Mouse (Mus musculus): ENCODE measurements at regions not wholly inside any gene's neighbourhood (a gene's known extent, or its start where the extent isn't known, plus 50 kb on each side); places are given as distances from the start of the nearest gene placed in this dataset.
A peak's percentile ranks its signal among the peaks of the same experiment; 100 is the strongest.

DNA sequence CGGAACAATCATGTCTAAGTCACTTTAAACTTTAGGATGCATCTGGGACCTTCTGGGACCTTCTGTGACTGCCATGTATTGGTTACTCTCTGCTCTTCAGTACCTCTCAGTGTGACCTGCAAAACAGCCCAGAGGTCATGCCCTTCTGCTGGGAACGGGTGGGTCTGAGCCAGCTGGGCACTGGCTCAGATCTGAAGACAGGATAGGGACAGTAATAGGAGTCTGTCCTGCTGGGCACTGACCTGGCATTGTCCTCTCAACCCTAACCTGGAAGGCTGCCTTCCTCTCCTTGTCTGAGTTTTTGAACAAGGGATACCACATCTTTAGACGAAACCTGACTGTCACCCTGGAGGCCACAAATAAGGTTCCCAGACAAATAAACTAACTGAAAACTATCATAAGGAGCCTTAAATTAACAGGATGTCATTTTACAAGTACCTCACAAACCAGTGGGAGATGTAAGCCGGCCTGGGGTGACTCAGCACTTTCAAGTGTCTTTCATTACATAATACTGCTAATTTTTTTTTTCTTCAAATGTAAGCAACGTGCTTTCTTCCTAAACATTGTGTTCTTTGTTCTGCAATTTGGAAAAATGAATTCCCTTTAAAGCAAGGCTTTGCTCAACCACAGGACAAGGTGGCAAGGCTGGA, 306.4 kb upstream of the Dio3 start:
- no peak overlapping the region for H3K4me2 ChIP-seq
- H3K27ac ChIP-seq: no peak overlapping the region
- peaks cover 4% of the 10 kb centered on the region; the same call in 1 of the 2 replicates for H3K27me3 ChIP-seq
- ATAC-seq (ENCODE audit: low FRiP score): no peak
- no peak overlapping the region for H3K9ac ChIP-seq
- no peaks in the 10 kb centered on the region for H3K36me3 ChIP-seq (replicated peaks)
- 72% methylated on average over 5 of the region's 5 CpGs for WGBS
- H3K4me3 ChIP-seq (replicated peaks): no peak overlapping the region
- H3K4me1 ChIP-seq: peaks cover 11% of the 10 kb centered on the region; the same call in 1 of the 2 replicates
- H3K9me3 ChIP-seq: no peaks in the 10 kb centered on the region

DNA sequence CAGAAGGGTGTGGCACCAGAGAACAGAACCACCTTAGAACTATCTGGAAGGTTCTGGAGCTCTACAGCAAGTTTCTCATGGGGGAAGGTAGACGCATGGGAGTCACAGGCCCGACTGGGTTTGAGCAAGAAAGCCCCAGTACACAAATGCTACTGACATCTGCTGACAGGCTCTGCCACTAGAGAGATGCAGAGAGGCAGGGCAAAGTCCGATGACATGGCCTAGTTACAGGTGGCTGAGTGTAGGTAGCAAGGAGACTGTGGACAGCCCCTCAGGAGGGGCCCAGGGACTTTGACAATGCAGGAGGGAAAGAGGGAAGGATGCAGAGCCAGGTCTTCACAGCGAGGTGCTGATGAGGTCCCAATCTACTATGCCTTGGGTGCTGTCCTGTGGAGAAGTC, 305.3 kb upstream of the Dio3 start:
- WGBS: 91% methylated on average over 4 of the region's 4 CpGs
- H3K9ac ChIP-seq: no peak overlapping the region

DNA sequence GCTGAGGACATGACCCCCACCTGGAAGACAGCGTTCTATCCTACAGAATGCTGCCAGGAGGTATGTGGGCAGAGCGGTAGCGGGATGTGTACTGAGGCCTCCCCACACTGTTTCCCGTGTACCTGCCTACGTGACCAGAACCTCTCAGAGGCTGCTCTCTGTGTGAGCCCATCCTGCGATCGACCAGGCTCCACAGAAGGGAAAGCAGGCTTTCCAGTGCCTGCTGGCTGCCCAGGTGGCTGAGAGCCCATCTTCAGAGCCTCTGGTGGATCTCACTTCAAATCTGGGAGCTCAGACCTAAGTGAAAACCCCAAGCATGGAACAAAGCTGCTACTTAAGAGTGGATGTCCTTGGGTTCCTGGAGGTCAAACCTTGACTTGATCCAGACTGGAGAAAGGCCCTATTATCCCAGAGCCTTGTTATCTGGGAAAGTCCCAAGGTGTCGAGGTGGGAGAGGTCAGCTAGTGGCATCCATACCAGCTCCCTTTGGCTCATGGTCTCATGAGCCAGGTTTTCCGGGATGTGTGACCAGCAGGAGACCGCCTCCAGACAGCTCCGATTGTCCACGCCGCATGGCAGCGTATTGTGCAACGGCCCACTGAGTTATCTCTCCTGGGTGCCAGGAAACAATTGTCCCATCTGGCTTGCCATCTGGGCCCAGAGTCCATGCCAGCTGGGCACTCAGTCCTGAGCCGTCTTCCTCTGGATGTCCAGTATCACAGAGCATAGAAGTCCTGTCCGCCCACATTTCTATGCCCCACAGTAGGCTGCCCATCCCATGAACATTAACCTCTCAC, 303.5 kb upstream of the Dio3 start:
- H3K9ac ChIP-seq: no peak overlapping the region
- H3K4me2 ChIP-seq: no peak overlapping the region
- no peak overlapping the region for H3K27ac ChIP-seq
- 85% methylated on average over 17 of the region's 17 CpGs for WGBS
- no peaks in the 10 kb centered on the region for H3K9me3 ChIP-seq
- no peak overlapping the region for H3K4me3 ChIP-seq (replicated peaks)
- H3K27me3 ChIP-seq: peaks cover 4% of the 10 kb centered on the region; the same call in 1 of the 2 replicates
- peaks cover 11% of the 10 kb centered on the region; the same call in 1 of the 2 replicates for H3K4me1 ChIP-seq
- H3K36me3 ChIP-seq (replicated peaks): no peaks in the 10 kb centered on the region
- 0 out of 2 replicates have a peak, but pooled peaks have one; percentile 4 for ATAC-seq (ENCODE audit: low FRiP score)

More for the DNA sequence above, 305.3 kb upstream of the Dio3 start:
- Histone ChIP-seq H3K4me2 (no peak overlapping the region), H3K27ac (no peak overlapping the region), H3K4me1 (peaks cover 11% of the 10 kb centered on the region; the same call in 1 of the 2 replicates), H3K36me3 (replicated peaks) (no peaks in the 10 kb centered on the region), H3K9me3 (no peaks in the 10 kb centered on the region), H3K4me3 (replicated peaks) (no peak overlapping the region), H3K27me3 (peaks cover 4% of the 10 kb centered on the region; the same call in 1 of the 2 replicates)
- no peak for ATAC-seq (ENCODE audit: low FRiP score)

- no peak overlapping the region for H3K4me3 ChIP-seq (replicated peaks)
- no peaks in the 10 kb centered on the region for H3K36me3 ChIP-seq (replicated peaks)
- no peaks in the 10 kb centered on the region for H3K9me3 ChIP-seq
- H3K27me3 ChIP-seq: no peaks in the 10 kb centered on the region
- no peak overlapping the region for H3K27ac ChIP-seq
- H3K4me2 ChIP-seq: no peak overlapping the region
- H3K4me1 ChIP-seq: no peaks in the 10 kb centered on the region
- H3K9ac ChIP-seq: no peak overlapping the region
- WGBS: 78% methylated on average over 11 of the region's 11 CpGs
- ATAC-seq (ENCODE audit: low FRiP score): no peak
Measured at GRCm38 (mm10) chr12:109984651-109985050, 294.2 kb upstream of the Dio3 start.

- Histone ChIP-seq H3K4me1 (no peaks in the 10 kb centered on the region), H3K36me3 (replicated peaks) (no peaks in the 10 kb centered on the region), H3K9ac (no peak overlapping the region), H3K27me3 (no peaks in the 10 kb centered on the region), H3K27ac (no peak overlapping the region), H3K4me2 (no peak overlapping the region), H3K9me3 (0 out of 2 replicates have a peak, but pooled peaks cover 8% of the 10 kb centered on the region), H3K4me3 (replicated peaks) (no peak overlapping the region)
- no peak for ATAC-seq (ENCODE audit: low FRiP score)
- WGBS: 89% methylated on average over 7 of the region's 7 CpGs
Measured at GRCm38 (mm10) chr12:109993410-109993809, 285.5 kb upstream of the Dio3 start.

- Histone ChIP-seq H3K27ac (no peak overlapping the region), H3K9me3 (no peaks in the 10 kb centered on the region), H3K36me3 (replicated peaks) (no peaks in the 10 kb centered on the region), H3K4me1 (no peaks in the 10 kb centered on the region), H3K27me3 (no peaks in the 10 kb centered on the region), H3K4me2 (no peak overlapping the region), H3K4me3 (replicated peaks) (no peak overlapping the region), H3K9ac (no peak overlapping the region)
- no peak for ATAC-seq (ENCODE audit: low FRiP score)
- 90% methylated on average over 2 of the region's 2 CpGs for WGBS
Measured at GRCm38 (mm10) chr12:110002717-110003116, 276.2 kb upstream of the Dio3 start.

DNA sequence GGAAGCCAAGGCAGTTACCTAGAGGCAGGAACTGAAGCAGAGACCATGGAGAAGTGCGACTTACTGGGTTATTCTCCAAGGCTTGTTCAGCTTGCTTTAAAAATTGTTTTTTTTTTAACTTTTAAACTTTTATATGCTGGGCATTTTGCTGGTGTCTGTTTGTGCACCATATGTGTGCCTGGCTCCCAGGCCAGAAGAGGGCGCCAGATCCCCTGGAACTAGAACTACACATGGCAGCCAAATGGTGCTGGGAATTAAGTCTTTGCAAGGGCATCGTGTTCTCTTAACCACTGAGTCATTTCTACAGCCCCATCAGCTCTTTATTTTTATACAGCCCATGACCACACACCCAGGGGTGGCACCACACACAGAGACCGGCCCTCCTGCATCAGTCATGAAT, 269.7 kb upstream of the Dio3 start:
- H3K36me3 ChIP-seq (replicated peaks): no peaks in the 10 kb centered on the region
- no peak overlapping the region for H3K9ac ChIP-seq
- H3K27ac ChIP-seq: no peak overlapping the region
- no peaks in the 10 kb centered on the region for H3K4me1 ChIP-seq
- WGBS: 50% methylated on average over 4 of the region's 4 CpGs
- no peak overlapping the region for H3K4me2 ChIP-seq
- no peak overlapping the region for H3K4me3 ChIP-seq (replicated peaks)
- no peaks in the 10 kb centered on the region for H3K27me3 ChIP-seq
- no peak for ATAC-seq (ENCODE audit: low FRiP score)
- no peaks in the 10 kb centered on the region for H3K9me3 ChIP-seq

DNA sequence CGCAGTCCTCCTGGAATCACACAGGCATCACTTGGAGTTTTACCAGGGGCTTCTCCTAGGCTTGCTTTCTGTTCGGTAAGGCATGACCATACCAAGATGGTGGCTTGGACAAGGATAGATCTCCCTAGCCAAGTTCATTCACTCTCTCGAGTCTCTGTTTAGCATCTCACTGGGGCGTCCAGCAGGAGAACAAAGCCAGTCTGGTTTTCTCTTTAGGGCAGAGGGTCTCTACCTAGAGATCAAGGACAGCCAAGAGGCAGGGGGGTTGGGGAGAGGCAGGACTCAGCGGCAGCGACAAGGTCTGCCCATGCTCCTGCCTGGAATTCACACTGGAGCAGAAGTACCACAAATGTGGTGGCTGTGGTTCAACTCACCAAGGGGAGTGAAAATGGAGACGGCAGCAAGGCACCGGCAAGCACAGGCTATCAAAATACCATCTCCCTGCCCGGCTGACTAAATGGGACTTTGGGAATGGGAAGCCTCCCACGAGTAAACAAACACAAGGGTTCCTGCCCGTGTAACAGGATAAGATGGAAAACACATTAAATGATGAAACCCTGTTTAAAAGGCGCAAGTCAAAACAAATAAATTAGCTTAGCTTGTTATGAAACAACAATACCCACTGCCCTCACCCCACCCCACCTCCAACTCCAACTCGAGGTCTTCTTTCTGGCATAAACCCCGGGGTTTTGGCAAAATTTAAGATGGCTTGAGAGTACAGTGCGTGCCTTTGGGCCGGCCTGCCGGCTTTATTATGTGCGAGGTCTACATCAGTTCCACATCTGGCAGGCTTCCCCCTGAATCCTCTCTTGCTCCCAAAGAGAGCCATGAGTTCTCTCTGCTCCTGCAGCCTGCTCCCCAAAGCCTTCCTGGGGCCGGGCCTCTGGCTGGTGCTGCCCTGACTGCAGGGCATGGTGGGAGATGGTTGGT, 258.1 kb upstream of the Dio3 start:
- WGBS: 79% methylated on average over 19 of the region's 19 CpGs
- Histone ChIP-seq H3K27me3 (no peaks in the 10 kb centered on the region), H3K36me3 (replicated peaks) (no peaks in the 10 kb centered on the region), H3K4me1 (peaks cover 9% of the 10 kb centered on the region), H3K27ac (no peak overlapping the region), H3K4me2 (no peak overlapping the region), H3K9me3 (no peaks in the 10 kb centered on the region), H3K4me3 (replicated peaks) (no peak overlapping the region), H3K9ac (no peak overlapping the region)
- no peak for ATAC-seq (ENCODE audit: low FRiP score)

- ATAC-seq (ENCODE audit: low FRiP score): no peak
- Histone ChIP-seq H3K27ac (no peak overlapping the region), H3K9ac (no peak overlapping the region), H3K36me3 (replicated peaks) (no peaks in the 10 kb centered on the region), H3K9me3 (no peaks in the 10 kb centered on the region), H3K4me3 (replicated peaks) (no peak overlapping the region), H3K4me1 (peaks cover 18% of the 10 kb centered on the region), H3K27me3 (no peaks in the 10 kb centered on the region), H3K4me2 (no peak overlapping the region)
- 90% methylated on average over 12 of the region's 12 CpGs for WGBS
Measured at GRCm38 (mm10) chr12:110021690-110022089, 257.2 kb upstream of the Dio3 start.

DNA sequence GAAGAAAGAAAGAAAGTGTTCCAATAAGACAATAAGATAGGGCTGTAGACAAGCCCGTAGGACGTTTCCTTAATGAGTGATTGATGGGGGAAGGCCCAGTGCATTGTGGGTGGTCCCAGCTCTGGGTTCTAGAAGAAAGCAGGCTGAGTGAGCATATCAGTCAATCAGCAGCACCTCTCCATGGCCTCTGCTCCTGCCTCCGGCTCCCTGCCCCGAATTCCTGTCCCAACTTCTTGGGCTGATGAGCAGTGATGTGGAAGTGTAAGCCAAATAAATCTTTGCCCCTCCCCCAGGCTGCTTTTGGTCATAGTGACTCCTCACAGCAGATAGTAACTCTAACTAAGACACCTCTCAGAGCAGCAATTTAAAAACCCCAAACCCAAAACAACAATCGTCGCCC, 256.2 kb upstream of the Dio3 start:
- no peak overlapping the region for H3K4me2 ChIP-seq
- peaks cover 26% of the 10 kb centered on the region for H3K4me1 ChIP-seq
- ATAC-seq (ENCODE audit: low FRiP score): no peak
- no peaks in the 10 kb centered on the region for H3K27me3 ChIP-seq
- no peaks in the 10 kb centered on the region for H3K36me3 ChIP-seq (replicated peaks)
- H3K4me3 ChIP-seq (replicated peaks): no peak overlapping the region
- WGBS: 71% methylated on average over 6 of the region's 6 CpGs
- no peaks in the 10 kb centered on the region for H3K9me3 ChIP-seq
- no peak overlapping the region for H3K9ac ChIP-seq
- H3K27ac ChIP-seq: no peak overlapping the region

GRCm38 (mm10) chr12:110023192-110024101, 255.4 kb upstream of the Dio3 start:
- no peak overlapping the region for H3K4me3 ChIP-seq (replicated peaks)
- no peaks in the 10 kb centered on the region for H3K36me3 ChIP-seq (replicated peaks)
- no peak overlapping the region for H3K4me2 ChIP-seq
- H3K4me1 ChIP-seq: peaks cover 32% of the 10 kb centered on the region
- H3K27ac ChIP-seq: no peak overlapping the region
- no peaks in the 10 kb centered on the region for H3K27me3 ChIP-seq
- WGBS: 79% methylated on average over 11 of the region's 11 CpGs
- H3K9ac ChIP-seq: no peak overlapping the region
- ATAC-seq (ENCODE audit: low FRiP score): no peak
- H3K9me3 ChIP-seq: no peaks in the 10 kb centered on the region

Data from forebrain, embryonic 12.5 days (tissue).